Mouse (Mus musculus): ENCODE measurements around the gene Idh3a. TPM values are rescaled to one million over a fixed set of nuclear protein-coding genes. Genes with fewer than 3 reads are reported as not detected.
"Not testable (repeated sequence)": the region's sequence is repeated elsewhere in the genome, so short reads cannot be mapped to it uniquely, and the experiment has no call there.

Gene Idh3a
- total RNA-seq (2021): 100 to 1,000 TPM; 561 to 568 TPM
- long read RNA-seq, experiment 1, transcript Idh3a-203 (8 exons, 1,570 nt): minor isoform, 58 of 1,415 reads
- long read RNA-seq, experiment 1, transcript Idh3a-205 (11 exons, 2,580 nt): major isoform, 1,221 of 1,415 reads
- long read RNA-seq, experiment 1, partial matches to known transcripts: 57 of 1,415 reads
- long read RNA-seq, experiment 1, other reads (novel, unspliced or antisense): 79 of 1,415 reads
- long read RNA-seq, experiment 2, transcript Idh3a-203 (8 exons, 1,570 nt): minor isoform, 65 of 1,693 reads
- long read RNA-seq, experiment 2, transcript Idh3a-205 (11 exons, 2,580 nt): major isoform, 1,466 of 1,693 reads
- long read RNA-seq, experiment 2, partial matches to known transcripts: 78 of 1,693 reads
- long read RNA-seq, experiment 2, other reads (novel, unspliced or antisense): 84 of 1,693 reads

DNA sequence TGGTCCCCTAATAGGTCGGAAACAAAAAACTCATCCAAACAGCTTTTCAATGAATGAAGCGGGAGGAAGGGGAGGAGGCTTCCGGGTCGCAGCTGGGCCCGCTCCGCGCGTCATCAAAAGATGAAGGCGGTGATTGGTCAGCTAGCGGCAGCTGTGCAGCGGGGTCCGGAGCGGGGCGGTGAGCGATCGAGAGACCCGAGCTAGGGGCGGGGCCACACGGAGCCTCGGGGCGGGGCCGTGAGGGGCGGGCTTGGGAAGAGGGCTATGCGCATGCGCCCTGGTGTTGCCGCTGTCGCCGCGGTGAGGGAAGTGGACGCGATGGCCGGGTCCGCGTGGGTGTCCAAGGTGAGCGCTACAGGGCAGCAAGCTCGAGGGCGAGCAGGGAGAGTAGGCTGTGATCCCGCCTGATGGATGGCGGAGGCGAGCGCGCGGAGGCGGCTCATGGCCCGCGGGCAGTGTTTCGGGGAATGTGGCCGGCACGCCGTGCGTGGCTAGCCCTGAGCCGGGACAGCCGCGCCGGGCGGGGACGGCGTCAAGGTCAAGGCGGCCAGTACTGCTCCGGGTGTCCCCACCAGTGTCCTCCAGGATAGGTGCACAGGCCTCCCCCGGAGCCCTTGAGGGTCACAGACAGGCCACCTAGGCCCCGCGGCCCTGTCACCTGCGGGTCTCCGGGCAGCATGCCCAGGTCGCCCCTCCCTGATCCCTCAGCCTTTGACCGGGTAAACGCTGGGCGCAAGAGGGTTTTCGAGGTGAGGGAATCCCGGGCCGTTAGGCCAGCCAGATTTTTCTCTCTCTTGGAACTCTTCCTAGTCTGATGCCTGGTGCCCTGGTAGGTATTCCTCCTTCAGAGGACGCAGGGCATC lies at the start of gene Idh3a:
Gene Idh3a, plus strand, starts transcription at position 136 of the 863 bp plus-strand sequence.
- DNase-seq: peak; percentile 98

DNA sequence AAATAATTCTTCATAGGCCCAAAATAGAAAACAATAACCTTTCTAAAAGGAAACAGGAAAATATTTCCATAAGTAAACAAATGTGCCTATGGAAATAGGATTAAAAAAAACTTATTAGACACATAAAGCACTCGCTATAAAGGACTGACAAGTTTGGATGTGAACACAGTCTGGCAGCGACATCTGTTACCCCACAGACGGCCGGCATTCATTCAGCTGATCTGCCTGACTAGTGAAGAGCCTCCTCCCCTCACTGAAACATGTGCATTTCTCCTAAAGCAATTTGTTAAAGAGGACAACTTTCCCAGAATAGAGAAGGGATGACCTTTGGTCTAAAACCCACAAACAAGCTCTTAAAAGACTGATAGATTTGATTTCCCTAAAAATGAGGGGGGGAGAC lies 49.1 kb upstream of the Idh3a start:
- DNase-seq: no peak

DNA sequence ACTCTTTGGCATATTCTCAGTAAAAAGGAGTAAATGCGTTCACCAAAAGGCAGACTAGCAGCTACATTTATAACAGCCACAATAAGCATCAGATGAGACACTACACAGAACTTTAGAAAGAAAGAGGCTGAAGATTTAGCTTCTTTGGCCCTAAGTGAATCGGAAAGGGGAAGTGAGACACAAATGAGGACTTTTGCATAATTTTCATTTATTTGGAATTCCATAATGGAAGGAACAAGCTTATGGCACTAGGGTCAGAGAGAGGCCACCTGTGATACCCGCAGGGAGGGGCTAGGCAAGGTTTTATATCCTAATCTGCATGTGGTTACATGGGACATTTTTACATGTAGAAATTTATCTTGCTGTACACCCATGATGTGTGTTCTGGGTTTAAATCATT lies 48.7 kb upstream of the Idh3a start:
- DNase-seq: no peak

GRCm38 (mm10) chr9:54538244-54538643 lies 47.9 kb upstream of the Idh3a start:
- DNase-seq: no peak

GRCm38 (mm10) chr9:54538684-54539083 lies 47.5 kb upstream of the Idh3a start, which contains the start of gene Sh2d7:
Gene Sh2d7 (plus strand): TSS chr9:54538984.
- no peak for DNase-seq

- DNase-seq: no peak
These were observed 45.3 kb upstream of the Idh3a start for GRCm38 (mm10) chr9:54540801-54541200.

DNA sequence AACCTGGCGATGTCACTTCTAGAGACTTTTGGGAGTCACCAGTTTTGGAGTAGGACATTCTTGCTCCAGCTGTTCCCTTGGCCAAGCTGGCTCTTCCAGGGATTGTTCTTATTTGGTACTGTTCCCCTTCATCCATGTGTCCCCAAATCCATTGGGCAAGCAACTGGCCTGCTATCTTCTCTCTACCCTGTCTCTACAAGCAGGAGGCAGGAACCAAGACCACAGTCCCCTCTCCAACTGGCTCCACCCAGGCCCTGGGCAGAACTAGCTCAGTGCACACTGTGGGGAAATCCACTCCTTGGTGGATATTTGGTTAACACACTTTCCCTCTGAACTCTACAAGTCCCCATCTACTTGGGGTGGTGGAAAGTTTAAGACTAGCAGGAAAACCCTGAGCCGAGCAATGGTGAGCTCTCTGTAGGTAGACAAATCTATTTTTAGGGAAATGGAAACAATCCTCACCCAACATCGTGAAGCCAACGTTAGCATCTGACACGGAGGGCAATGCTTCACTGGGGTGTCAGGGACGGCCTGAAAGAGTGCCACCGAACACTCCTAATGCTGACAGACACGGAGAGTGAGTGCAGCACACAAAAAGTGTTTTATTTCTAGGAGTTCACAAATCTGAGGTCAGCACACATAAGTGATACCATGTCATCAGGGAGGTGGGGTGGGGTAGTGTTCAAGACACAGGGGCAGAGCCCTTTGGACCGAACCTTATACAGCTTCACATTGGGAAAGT lies 41.8 kb upstream of the Idh3a start:
- no peak for DNase-seq

DNA sequence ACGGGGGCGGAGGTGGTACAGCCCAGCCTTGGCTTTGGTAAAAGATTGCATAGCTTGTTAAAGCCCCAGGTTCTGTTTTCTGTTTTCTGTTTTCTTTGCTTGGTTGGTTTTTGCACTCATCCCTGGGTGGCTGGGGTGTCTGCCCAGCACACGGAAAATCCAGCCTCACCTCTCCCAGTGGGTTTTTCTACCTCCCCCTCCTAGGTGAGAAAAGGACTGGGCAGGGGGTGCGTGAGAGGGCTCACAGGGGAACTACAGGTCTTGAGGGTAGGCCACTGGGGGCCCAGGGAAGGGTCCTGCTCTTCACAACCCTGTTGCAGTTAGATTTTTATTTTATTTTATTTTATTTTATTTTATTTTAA lies 41.2 kb upstream of the Idh3a start:
- no peak for DNase-seq

- no peak for DNase-seq
These were observed 38.6 kb upstream of the Idh3a start for GRCm38 (mm10) chr9:54547536-54547935.

GRCm38 (mm10) chr9:54549433-54549832 lies 36.7 kb upstream of the Idh3a start:
- no peak for DNase-seq

DNA sequence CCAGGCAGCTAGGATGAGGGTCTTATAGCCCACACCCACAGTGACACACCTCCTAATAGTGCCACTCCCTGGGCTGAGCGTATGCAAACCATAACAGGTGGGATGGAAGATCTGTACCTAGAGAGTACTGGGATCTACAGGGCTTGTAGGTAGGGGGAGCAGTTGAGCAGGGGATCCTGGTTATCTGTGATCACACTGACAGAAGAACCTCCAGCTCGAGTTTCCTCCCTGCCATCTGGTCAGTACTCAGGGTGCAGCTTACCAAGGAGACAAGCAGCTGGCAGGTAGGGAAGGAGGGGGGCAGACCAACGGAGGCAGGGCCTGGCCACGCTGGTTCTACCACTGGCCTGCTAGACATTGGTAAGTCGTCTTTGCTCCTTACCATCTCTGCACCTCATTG lies 33.7 kb upstream of the Idh3a start:
- DNase-seq: peak; percentile 44

DNA sequence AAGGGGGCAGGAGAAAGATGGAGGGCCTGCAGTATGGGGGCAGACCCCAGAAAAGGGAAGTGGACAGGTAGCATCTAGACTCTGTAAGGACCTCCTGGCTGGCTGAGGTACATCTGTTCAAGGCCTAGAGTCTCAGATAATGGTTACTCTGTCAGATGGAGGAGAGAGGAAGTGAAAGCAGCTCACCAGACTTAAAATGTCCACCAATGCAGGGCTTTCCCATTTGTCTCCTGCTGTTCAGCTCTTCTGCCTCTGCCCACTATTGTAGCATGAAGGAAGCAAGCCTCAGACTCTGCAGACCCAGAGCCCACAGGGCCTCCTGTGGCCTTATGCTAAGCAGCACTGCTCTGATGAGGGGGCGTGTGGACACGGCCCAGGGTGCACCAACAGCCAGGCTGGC lies 31.1 kb upstream of the Idh3a start:
- no peak for DNase-seq

GRCm38 (mm10) chr9:54558731-54559130 lies 27.4 kb upstream of the Idh3a start:
- DNase-seq: no peak

DNA sequence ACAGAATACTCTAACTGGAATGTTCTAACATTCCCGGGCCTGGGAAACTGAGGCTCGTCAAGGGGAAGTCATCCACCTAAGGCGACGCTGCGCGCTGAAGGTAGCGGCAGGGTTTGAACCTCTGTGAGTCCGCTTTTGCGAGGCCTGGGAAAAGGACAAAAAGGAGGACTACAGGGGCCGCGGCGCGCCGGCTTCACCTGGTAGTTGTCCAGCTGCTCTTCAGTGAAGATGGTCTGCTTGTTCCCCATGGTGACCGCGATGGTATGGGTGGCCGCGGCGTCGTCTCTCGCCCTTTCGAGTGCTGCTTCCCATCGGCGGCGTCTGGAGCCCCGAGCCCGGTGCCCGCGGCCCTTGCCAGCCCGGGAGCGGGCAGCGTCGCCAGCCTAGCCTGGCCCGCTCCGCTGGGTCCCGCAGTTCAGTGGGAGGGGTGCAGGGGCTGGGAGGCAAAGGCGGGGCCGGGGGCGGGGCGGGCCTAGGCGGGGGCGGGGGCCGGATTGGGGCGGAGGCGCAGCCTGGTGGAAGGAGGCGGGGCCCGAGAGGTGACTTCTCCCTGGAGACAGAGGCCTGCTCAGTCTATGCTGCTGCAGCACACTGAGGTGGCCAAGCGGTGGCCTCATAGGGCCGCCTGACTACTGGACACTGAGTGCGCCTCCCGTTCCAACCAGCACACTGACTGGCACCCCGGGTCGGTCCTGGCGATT lies 26.2 kb upstream of the Idh3a start, which contains the start of gene Cib2:
Gene Cib2, minus strand, starts transcription at position 448 of the 701 bp plus-strand sequence.
- peak; percentile 91 for DNase-seq

DNA sequence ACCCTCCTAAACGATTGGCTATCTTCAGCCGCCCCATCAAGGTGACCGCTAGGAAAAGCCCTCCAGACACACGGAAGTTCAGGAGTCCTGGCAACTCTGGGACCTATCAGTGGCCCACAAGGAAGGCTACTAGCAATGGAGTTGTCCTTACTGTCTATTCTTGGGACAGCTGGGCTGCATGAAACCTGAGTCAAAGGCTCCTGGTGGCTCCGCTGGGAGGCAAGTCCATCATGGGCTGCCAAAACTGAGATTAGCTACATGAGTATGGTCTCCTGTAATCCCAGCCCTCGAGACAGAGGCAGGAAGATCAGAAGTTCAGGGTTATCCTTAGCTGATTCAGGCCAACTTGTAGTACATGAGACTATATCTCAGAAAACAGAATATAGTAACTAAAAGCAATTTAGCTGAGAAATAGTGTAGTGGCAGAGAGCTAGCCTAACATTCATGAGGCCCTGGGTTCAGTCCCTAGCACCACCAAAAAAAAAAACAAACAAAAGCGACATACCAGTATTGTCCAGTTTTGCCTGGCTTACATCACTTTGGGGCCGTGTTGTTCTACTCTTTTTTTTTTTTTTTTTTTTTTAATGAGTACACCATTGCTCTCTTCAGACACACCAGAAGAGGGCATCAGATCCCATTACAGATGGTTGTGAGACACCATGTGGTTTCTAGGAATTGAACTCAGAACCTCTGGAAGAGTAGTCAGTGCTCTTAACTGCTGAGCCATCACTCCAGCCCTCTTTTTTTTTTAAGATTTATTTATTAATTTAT lies 25.1 kb upstream of the Idh3a start:
- peak; percentile 48 for DNase-seq

DNA sequence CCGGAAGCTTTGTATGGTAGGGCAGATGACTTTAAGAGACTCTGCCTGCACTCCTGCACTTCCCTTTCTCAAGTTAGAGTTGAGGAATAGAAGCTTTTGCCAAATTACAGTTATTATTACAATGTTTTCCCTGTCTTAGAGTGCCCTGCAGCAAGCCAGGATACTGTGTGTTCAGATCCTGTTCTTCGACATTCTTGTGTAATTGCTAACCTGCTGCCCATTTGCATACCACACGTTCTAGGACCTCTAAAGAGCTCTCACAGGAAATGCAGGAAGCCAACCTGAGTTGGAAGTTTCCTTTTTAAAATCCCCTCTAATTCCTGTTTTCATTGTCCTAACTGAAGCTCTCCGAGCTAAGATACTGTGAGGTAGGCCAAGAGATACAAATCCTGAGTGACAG lies 19.2 kb upstream of the Idh3a start:
- DNase-seq: no peak

DNA sequence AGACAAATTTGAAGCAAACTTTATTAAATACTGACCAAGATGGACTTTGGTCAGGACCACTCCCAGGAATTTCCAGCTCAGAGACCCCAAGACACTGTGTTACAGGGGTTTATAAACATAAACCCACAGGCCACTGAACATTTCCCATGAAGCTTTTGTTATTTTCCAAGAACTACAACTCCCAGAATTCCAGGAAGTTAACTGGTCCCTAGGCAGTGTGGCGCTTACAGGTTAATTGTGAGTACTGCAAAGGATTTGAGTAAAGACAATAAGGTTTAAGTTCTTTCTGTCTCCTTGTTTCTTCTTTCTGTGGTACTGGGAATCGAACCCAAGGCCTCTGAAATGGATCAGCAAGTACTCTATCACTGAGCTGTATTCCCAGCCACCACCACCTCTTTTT lies 17.4 kb upstream of the Idh3a start:
- DNase-seq: no peak

DNA sequence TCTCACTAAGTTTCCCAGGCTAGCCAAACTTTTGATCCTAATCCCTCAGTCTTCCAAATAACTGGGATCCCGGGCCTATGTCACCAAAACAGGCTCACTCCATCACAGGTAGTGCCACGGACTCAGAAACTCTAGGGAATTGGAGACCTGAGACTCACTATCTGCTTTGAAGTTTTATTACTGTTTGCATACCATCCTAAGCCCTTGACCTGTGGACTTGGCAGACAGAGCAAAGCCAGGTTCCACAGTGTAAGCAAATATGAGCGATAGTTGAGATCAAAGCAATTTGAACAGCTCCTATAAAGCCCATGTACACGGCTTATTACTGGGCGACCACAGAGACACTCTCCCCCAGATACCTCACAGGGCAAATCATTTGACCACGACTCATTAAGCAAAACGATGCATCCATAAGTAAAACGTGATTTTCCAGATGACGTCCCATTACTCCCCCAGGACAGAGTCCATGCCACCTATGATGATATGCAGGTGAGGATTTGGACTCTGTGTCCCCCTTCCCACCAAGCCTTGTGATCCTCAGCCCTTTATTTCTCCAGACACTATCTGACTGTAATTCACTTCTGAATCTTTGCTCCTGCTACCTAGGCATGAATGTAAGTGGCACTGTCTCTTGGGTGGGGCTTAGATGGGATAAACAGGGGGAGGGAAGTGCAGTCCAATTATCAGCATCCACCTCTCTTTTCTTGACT lies 14.8 kb upstream of the Idh3a start:
- DNase-seq: no peak

DNA sequence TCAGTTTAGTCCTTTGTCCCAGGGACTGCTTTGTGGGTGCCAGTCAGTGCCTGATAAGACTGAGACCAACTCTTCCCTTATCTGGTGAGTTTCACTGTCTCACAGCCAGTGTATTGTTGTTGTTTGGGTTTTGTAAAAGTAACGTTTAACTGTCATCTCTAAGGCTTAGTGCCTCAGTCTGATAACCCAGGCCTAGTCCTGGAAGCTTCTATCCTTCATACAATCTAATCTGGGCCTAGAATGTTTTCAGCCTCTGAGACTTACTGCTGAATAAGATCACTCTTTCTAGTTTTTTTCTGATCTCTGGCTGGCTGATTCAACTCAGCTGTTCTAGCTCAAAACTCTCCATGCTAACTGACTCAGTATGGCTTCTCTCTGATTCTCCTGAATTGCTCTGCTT lies 2.4 kb upstream of the Idh3a start:
- no peak for DNase-seq

- not testable (repeated sequence) for DNase-seq
These were observed 2.0 kb upstream of the Idh3a start for GRCm38 (mm10) chr9:54584127-54584526.

Measured in gastrocnemius, postnatal 25 days (tissue).